Mouse (Mus musculus): ENCODE results near the gene Rps3a1. TPM values are rescaled to one million over a fixed set of nuclear protein-coding genes. Genes with fewer than 3 reads are reported as not detected.

Rps3a1 gene
- polyA plus RNA-seq, 2 experiments: 946 to 1,025 TPM

DNA sequence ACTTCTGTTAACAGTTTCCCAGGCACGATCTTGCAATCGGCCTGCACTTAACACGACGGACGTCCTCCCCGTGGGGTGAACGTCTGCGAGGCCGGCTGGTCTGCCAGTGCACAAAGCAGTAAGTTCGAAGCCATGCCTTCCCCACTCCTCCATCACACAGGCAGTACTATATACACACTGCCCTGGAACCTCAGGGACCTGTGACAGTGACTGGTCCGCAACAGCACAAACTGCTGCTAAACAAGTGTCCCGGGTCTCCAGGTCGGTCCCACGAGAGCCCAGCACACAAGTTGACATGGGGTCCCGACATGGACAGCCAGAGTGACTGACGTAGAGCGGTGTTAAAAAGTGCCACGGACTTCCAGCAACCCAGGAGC lies 628 bp downstream of the Rps3a1 start:
- Histone ChIP-seq H3K4me1 (replicated peaks; ENCODE audit: control insufficient read depth in 2 of 2, insufficient read depth in 2 of 2, low read length in 1 of 2) (peaks cover 7 to 15% of the 10 kb centered on the region in 2 experiments), H3K27ac (peak overlapping the region; percentile 76), H3K9ac (replicated peaks) (peak overlapping the region; percentile 100), H3K27me3 (ENCODE audit: control insufficient read depth, insufficient read depth, low read length) (no peaks in the 10 kb centered on the region), H3K36me3 (replicated peaks; ENCODE audit: control insufficient read depth, insufficient read depth, low read depth) (peaks cover 46% of the 10 kb centered on the region), H3K4me3 (ENCODE audit: insufficient read depth in 1 of 2, low read depth in 2 of 2, low read length in 2 of 2) (peak overlapping the region; percentile 97 to 99), H3K9me3 (ENCODE audit: control insufficient read depth, low read length) (no peaks in the 10 kb centered on the region), H3K4me2 (ENCODE audit: low read depth) (peak overlapping the region; percentile 91)
- ATAC-seq (ENCODE audit: insufficient read depth) (peak; percentile 9), DNase-seq (ENCODE audit: low read depth in 3 of 3, low spot score in 3 of 3) (no peak)
- WGBS (ENCODE audit: insufficient replicate concordance): 0% methylated on average over 18 of the region's 18 CpGs
- TF ChIP-seq EP300 (IDR thresholded peaks at IDR 0.05; ENCODE audit: low read depth) (no peak), CTCF (IDR thresholded peaks at IDR 0.05; ENCODE audit: low read depth) (no peak)

DNA sequence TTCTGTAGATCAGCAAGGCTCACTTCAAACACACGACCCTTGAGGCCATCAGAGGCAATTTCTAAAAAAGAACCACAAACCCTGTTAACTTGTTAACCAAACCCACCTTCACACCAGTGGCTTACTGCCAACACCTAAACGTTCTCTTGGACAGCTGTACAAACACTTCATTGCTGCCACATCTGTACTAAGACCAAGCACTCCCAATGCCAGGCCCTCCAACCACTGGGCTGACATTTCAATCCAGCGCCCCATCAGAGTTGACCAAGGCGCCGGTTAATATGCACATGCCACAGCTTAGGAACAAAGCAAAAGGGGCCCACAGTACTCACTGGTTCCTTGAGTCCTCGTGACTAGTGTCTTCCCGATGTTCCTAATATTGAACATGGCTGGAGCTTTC lies 1.1 kb downstream of the Rps3a1 start:
- DNase-seq (ENCODE audit: low read depth in 3 of 3, low spot score in 3 of 3): no peak
- WGBS (ENCODE audit: insufficient replicate concordance): 4% methylated on average over 7 of the region's 7 CpGs

DNA sequence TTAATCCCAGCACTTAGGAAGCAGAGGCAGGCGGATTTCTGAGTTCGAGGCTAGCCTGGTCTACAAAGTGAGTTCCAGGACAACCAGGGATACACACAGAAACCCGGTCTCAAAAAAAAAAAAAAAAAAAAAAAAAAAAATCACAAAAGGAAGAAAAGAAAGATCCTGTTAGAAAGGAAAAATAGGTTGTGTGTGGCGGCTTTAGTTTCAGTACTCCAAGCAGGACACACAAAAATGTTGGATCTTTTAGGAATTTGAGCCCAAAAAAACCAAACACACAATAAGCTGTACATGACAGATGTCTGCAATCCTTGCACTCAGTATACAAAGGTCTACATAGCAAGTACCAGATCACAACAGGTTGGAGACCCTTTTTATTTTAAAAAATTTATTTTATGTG lies 2.8 kb downstream of the Rps3a1 start:
- no peak overlapping the region for H3K4me3 ChIP-seq (ENCODE audit: insufficient read depth in 1 of 2, low read depth in 2 of 2, low read length in 2 of 2)
- WGBS (ENCODE audit: insufficient replicate concordance): 78% methylated on average over 4 of the region's 4 CpGs
- no peak for ATAC-seq (ENCODE audit: insufficient read depth)
- no peak for DNase-seq (ENCODE audit: low read depth in 3 of 3, low spot score in 3 of 3)
- H3K27ac ChIP-seq: no peak overlapping the region
- H3K36me3 ChIP-seq (replicated peaks; ENCODE audit: control insufficient read depth, insufficient read depth, low read depth): peaks cover 66% of the 10 kb centered on the region
- no peaks in the 10 kb centered on the region for H3K27me3 ChIP-seq (ENCODE audit: control insufficient read depth, insufficient read depth, low read length)
- H3K4me2 ChIP-seq (ENCODE audit: low read depth): peak overlapping the region; percentile 91
- no peaks in the 10 kb centered on the region for H3K9me3 ChIP-seq (ENCODE audit: control insufficient read depth, low read length)
- peaks cover 15 to 21% of the 10 kb centered on the region in 2 experiments for H3K4me1 ChIP-seq (replicated peaks; ENCODE audit: control insufficient read depth in 2 of 2, insufficient read depth in 2 of 2, low read length in 1 of 2)
- H3K9ac ChIP-seq (replicated peaks): peak overlapping the region; percentile 23; the same call in 1 of the 2 replicates
- no peak for TF ChIP-seq EP300 (IDR thresholded peaks at IDR 0.05; ENCODE audit: low read depth)
- TF ChIP-seq CTCF (IDR thresholded peaks at IDR 0.05; ENCODE audit: low read depth): no peak

More for the DNA sequence above, 1.1 kb downstream of the Rps3a1 start:
- TF ChIP-seq CTCF (IDR thresholded peaks at IDR 0.05; ENCODE audit: low read depth): no peak
- TF ChIP-seq EP300 (IDR thresholded peaks at IDR 0.05; ENCODE audit: low read depth): no peak
- no peaks in the 10 kb centered on the region for H3K9me3 ChIP-seq (ENCODE audit: control insufficient read depth, low read length)
- peaks cover 8 to 17% of the 10 kb centered on the region in 2 experiments for H3K4me1 ChIP-seq (replicated peaks; ENCODE audit: control insufficient read depth in 2 of 2, insufficient read depth in 2 of 2, low read length in 1 of 2)
- peak overlapping the region; percentile 97 to 99 for H3K4me3 ChIP-seq (ENCODE audit: insufficient read depth in 1 of 2, low read depth in 2 of 2, low read length in 2 of 2)
- H3K27me3 ChIP-seq (ENCODE audit: control insufficient read depth, insufficient read depth, low read length): no peaks in the 10 kb centered on the region
- H3K27ac ChIP-seq: peak overlapping the region; percentile 76
- H3K9ac ChIP-seq (replicated peaks): peak overlapping the region; percentile 100
- H3K36me3 ChIP-seq (replicated peaks; ENCODE audit: control insufficient read depth, insufficient read depth, low read depth): peaks cover 51% of the 10 kb centered on the region
- no peak for ATAC-seq (ENCODE audit: insufficient read depth)
- peak overlapping the region; percentile 91 for H3K4me2 ChIP-seq (ENCODE audit: low read depth)

DNA sequence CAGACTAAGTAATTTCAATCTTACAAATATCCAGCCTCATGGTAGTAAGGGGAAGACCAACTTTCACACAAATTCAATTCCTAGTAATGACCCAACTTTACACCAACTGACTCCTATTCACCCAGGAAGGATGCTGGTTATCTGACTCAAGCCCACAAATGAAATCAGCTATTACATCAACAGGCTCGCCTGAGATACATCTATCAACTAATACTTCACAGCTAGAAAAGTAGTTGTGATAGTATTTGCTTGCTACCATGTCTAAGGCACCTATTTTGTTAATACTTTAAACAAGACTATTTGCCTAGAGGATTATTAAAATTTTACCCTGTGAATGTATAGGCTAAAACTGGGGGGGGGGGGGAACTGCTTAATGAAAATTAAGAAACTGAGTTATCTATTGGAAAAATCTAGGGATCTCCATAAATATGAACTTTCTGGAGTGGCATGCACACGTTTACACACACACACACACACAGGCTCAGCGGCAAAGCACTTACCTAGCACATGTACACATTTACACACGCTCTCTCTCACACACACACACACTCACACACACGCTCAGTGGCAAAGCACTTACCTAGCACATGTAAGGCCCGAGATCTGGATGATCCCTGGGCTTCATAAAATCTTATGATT lies 5.4 kb downstream of the Rps3a1 start:
- DNase-seq (ENCODE audit: low read depth in 3 of 3, low spot score in 3 of 3) (no peak), ATAC-seq (ENCODE audit: insufficient read depth) (no peak)
- no peak overlapping the region for H3K4me2 ChIP-seq (ENCODE audit: low read depth)
- no peak overlapping the region for H3K9ac ChIP-seq (replicated peaks)
- peaks cover 15 to 18% of the 10 kb centered on the region in 2 experiments for H3K4me1 ChIP-seq (replicated peaks; ENCODE audit: control insufficient read depth in 2 of 2, insufficient read depth in 2 of 2, low read length in 1 of 2)
- WGBS (ENCODE audit: insufficient replicate concordance): 74% methylated on average over 6 of the region's 6 CpGs
- no peaks in the 10 kb centered on the region for H3K27me3 ChIP-seq (ENCODE audit: control insufficient read depth, insufficient read depth, low read length)
- H3K9me3 ChIP-seq (ENCODE audit: control insufficient read depth, low read length): no peaks in the 10 kb centered on the region
- peaks cover 66% of the 10 kb centered on the region for H3K36me3 ChIP-seq (replicated peaks; ENCODE audit: control insufficient read depth, insufficient read depth, low read depth)
- TF ChIP-seq CTCF (IDR thresholded peaks at IDR 0.05; ENCODE audit: low read depth) (no peak), EP300 (IDR thresholded peaks at IDR 0.05; ENCODE audit: low read depth) (no peak)
- no peak overlapping the region for H3K27ac ChIP-seq
- H3K4me3 ChIP-seq (ENCODE audit: insufficient read depth in 1 of 2, low read depth in 2 of 2, low read length in 2 of 2): no peak overlapping the region

DNA sequence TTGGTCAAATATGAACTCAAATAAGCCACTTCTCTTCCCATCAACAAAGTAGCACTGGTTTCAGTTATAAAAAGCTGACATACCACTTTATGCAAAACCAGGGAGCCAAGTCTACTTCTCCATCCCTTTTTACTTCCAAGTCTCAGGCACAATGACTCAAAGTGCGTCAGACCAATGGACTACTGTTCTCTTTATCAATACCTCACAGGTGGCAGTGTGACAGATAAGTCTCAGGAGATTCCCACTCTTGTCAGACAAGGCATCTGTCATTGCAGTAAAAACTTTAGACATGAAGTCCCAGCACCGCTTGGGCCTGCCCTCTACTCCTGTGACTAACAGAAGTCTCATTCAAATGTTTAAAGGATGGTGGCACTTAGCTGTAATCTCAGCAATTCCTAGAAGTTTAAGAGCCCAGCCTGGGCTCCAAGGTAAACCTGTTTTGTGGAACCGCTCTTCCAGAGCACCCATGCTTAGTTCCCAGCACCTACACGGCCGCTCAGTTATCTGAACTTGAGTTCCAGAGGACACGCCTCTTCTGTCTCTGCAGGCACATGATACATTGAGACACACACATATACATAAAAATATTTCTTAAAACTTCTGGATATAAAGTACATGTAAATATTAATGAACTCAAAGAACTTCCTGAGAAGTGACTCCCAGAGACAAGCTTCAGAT lies 6.5 kb downstream of the Rps3a1 start:
- H3K27ac ChIP-seq: peak overlapping the region; percentile 20; the same call in 1 of the 2 replicates
- peaks cover 14 to 18% of the 10 kb centered on the region in 2 experiments for H3K4me1 ChIP-seq (replicated peaks; ENCODE audit: control insufficient read depth in 2 of 2, insufficient read depth in 2 of 2, low read length in 1 of 2)
- no peaks in the 10 kb centered on the region for H3K27me3 ChIP-seq (ENCODE audit: control insufficient read depth, insufficient read depth, low read length)
- H3K4me3 ChIP-seq (ENCODE audit: insufficient read depth in 1 of 2, low read depth in 2 of 2, low read length in 2 of 2): no peak overlapping the region
- H3K36me3 ChIP-seq (replicated peaks; ENCODE audit: control insufficient read depth, insufficient read depth, low read depth): peaks cover 60% of the 10 kb centered on the region
- no peak overlapping the region for H3K9ac ChIP-seq (replicated peaks)
- H3K4me2 ChIP-seq (ENCODE audit: low read depth): no peak overlapping the region; the same call in 1 of the 2 replicates
- ATAC-seq (ENCODE audit: insufficient read depth): peak; percentile 71
- no peaks in the 10 kb centered on the region for H3K9me3 ChIP-seq (ENCODE audit: control insufficient read depth, low read length)
- peak; percentile 37 to 58 (median 55) for DNase-seq (ENCODE audit: low read depth in 3 of 3, low spot score in 3 of 3)
- peak; percentile 47; the same call in 1 of the 2 replicates for TF ChIP-seq EP300 (IDR thresholded peaks at IDR 0.05; ENCODE audit: low read depth)
- TF ChIP-seq CTCF (IDR thresholded peaks at IDR 0.05; ENCODE audit: low read depth): no peak
- 34% methylated on average over 6 of the region's 6 CpGs for WGBS (ENCODE audit: insufficient replicate concordance)

All from liver, embryonic 14.5 days (tissue).